Mouse (Mus musculus) left cerebral cortex, postnatal 10 days (tissue): ENCODE results near the gene Lhfpl3. TPM values are rescaled to one million over a fixed set of nuclear protein-coding genes. Genes with fewer than 3 reads are reported as not detected.

ENCODE experiments used
- DNase-seq, 2 experiments: peaks; one replicate each; pipeline ENCODE4 v3.0.0; 2021 to 2022; ENCODE audit warnings: low spot score in 2 of 2, mixed read lengths in 1 of 2; ENCODE audit errors: extremely low spot score in 1 of 2
- intact Hi-C: fragments of 180-260 bp; cut with DNase I; formaldehyde crosslinking; loops from one replicate; pipeline ENCODE4 v1.15.1; 2025
- total RNA-seq, 2 experiments: library from RNA; stranded (reverse); gene quantifications; 2 replicates each; pipeline ENCODE4 v1.2.3; 2021

The Lhfpl3 gene
- total RNA-seq, 2 experiments from 2014 or later = 28.1 to 33.9 TPM

DNA sequence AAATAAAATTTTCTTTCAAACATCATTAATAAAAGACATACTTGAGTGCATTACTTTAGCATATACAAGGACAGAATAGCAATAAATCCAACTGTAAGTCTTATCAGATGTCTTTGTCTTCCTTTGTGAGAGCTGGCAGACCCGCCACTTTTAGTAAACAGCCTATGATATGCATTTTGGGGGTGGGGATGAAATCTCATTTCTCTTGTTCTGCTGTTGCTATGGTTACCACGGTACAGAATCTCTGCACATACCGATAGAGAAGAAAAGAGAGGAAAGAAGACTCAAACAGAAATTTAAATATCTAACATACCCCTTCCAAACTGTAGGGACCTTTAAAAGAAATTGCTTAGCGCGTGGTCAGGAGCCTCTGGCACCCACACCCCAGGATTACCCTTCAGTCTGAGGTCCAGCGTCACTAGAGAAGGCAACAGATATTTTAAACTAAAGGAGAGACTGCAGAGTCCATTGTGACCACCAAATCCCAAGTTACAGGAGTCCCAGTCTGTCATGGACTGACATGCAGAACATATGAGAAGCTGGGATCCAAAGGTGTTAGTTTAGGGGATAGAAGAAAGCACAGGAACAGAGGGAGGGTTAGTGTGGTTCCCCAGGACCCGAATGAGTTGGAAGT, 151.9 kb downstream of the Lhfpl3 start:
- intact Hi-C loops = no loop called here
- DNase-seq = peak in 1 of 2 experiments; percentile 20

DNA sequence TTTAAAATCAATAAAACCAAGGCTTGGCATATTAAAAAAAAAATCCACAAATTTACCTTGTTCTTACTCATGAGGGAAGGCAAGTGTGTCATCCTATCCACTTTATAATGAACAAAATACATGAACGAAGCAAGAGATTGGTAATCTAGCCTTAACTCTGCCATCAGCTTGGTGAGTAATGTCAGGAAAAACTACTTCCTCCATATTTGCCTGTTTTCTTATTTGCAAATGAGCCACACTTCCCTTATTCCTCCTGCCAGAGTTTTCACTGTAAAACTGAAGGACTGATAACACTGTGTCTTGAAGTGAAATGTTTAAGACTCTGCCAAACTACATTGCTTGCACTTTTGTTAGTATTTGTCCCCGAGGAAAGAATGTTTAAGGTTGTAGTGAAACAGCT, 152.7 kb downstream of the Lhfpl3 start:
- intact Hi-C loops = no loop called here
- no peak for DNase-seq

DNA sequence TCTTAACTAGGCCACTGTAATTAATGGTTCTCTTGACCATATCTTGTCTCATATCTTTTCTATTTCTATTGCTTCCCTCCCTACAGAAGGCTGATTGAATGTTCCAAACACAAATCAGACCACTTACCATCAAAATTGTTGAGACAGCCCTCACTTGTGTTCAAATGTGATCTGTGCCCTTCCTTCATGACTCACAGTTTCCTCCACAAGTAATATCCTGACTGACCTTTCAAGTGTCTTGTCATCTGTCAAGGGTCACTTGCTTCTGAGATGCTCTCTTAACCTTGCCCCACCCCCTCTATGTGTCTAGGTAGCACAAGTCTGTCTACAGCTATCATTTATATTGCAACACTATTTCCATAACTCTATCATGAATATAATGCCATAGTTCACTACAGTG, 154.1 kb downstream of the Lhfpl3 start:
- intact Hi-C loops = no loop called here
- DNase-seq = no peak

DNA sequence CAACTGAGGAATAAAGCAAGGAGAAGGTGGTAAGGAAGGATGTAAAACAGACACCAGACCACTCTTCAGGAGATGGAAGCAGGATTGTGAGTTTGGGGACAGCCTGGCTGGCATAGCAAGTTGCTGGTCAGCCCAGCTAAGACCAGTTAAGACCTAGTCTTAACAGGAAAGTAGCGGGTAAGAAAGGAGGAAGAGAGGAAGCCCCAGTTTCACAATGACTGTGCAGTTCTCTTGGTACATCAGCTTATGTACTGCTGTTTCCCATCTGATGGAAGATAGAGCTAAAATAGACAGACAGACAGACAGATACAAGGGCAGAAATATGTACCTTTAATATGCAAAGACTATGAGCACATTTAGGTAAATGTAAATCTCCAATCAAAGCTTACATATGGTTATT, 171.3 kb downstream of the Lhfpl3 start:
- no peak for DNase-seq
- intact Hi-C loops = no loop called here

DNA sequence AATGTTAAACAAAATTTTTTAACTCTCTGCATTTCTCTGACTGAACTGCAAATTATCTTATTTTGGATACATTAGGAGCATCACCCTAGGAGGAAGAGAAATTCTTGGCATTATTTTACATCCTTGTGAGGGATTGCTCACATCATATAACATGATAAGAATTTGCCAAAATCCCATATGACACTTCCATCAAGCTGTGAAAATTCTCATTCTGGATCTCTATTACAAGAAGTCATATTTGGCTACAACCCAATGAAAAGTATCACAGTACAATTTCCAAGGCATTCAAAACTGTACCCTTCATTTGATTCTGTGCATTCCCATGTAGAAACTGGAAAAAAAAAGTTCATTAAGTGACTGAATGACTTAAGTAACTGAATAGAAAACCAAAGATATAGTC, 180.3 kb downstream of the Lhfpl3 start:
- DNase-seq = no peak
- intact Hi-C loops = no loop called here

DNA sequence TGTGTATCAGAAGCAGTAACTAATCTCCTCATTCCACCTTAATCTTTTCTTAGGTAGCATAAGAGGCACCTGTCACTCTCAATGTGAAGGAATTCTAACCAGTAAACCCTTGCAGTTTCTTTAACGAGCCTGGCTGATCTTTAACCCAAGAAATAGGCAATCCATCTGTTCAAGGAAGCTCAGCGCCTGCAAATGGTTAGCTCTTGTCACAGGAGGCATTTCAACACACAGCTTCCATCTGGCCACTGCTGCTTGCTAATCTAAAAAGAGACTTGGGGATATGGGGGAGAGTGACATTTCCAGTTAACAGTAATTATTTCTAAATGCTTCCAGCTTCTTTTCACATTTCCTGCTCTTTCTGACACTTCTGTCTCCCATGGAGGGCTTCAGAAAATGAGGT, 182.9 kb downstream of the Lhfpl3 start:
- intact Hi-C loops = no loop called here
- DNase-seq = no peak

DNA sequence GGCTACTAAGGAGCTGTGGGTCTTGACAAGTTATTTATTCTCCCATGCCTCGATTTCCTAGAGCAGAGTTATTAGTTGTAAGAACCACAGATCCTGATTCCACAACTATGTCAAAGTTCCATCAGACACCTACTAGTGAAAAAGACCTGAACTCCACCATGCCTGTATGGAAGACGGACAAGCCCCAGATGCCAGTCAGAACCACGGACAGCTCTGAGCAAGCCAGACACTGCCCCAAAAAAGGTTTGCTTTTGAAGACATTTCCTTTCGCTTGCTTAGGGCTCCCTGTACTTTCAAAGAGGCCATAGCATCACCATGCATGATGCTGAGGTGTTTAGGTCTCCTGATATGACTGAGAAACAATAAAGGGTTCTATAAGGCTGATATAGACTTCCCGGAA, 197.4 kb downstream of the Lhfpl3 start:
- DNase-seq = no peak
- intact Hi-C loops = no loop called here

DNA sequence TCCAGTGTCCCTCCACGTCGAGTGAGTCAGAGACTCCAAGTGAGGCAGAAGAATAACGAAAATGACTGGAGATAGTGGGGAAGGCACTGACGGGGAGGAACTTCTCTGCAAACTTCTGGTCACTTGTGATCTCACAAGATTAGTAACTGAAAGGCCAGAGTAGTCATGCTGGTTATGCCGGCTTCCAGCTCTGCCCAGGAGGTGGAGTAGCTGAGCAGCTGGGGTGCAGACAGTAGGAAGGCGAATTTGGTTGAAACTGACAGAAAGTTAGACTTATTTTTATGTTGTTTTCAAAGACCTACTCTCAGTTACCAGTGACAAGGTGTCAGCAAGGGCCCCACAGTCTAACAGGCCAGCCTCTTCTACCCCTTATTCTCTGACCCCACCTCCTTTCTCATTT, 217.4 kb downstream of the Lhfpl3 start:
- DNase-seq = no peak
- intact Hi-C loops = no loop called here

DNA sequence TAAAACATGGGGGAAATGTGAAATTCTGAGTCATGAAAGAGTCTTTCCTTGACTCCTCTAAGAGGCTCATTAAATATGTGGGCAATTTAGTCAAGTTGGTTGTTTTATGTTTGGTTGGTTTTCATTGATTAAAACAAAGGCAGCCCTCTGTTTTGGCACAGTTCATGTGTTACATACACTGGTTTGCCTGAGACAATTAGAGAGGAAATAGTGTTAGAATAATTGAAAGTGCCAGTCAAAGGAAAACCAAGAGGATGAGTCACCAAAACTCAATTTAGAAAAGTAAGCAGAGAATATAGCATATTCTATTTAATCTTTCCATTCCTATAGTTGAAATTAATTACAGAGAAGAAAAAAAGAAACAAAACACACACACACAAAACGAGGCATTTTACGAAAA, 240.9 kb downstream of the Lhfpl3 start:
- intact Hi-C loops = no loop called here
- DNase-seq = no peak

DNA sequence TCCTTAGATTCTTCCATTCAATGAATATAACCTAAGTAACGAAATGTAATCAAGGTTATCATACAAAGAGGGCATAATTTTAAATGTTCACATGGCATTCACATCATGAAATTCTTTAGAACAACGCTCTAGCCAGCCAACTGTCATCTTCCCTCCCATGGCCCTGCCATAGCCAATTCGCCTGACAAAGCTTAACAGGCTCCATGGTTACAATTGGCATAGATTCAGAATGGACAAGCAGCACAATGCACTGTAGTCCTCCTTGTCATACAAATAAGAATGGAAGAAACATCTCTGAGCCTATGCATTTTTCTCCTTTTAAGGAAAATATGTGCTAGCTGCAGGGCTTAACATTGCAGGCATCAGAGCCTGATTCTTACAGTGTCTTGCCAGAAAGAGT, 254.0 kb downstream of the Lhfpl3 start:
- no peak for DNase-seq
- intact Hi-C loops = no loop called here

DNA sequence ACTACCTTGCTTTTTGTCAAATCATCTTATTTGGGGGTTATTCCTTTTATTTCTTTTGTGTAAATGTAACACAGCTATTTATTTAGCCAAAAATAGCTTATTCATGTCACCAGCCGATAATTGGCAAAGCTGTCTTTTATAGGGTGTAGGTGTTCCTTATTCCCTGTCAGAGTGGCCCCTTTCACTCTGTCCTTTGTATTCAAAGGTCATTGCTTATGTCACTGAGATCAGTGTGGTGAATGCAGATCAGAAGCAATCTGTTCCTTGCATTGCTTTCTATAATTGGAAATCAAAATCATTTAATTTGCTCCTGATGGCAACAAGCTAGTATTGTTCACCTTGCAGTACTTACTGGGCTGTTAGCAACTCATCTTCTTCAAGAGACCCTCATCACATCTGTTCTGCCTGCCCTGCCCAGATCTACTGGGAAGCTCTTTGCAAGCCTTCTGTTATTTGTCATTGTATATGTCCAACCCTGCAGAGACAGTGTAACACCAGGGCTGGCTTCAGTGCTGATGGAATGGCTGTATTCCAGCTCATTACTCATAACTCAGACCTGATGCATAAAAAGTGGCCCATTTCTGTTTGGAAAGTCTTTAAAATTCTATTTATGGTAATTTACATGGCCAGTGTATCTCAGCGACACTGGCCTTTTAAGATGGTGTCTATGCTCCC, 257.4 kb downstream of the Lhfpl3 start:
- no peak for DNase-seq

DNA sequence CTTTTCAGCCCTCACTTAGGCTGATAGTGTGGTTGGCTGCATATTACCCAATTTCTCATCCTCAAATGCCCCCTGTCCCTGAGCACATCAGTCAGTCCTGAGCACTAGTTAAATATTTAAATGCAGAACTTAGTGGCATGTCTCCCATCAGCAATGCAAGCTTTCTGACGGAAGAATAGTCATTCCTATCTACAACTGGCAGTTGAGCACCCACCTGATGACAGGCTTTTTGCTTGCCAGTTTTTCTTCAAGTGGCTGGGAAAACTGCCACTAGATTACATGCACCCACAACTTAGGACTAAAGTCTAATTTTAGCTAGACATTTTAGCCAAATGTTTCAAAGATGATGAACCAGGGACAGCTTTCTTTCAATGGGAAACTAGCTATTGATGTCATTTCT, 260.3 kb downstream of the Lhfpl3 start:
- no peak for DNase-seq
- intact Hi-C loops = no loop called here

More for the DNA sequence above, 257.4 kb downstream of the Lhfpl3 start:
- intact Hi-C loops = no loop called here

DNA sequence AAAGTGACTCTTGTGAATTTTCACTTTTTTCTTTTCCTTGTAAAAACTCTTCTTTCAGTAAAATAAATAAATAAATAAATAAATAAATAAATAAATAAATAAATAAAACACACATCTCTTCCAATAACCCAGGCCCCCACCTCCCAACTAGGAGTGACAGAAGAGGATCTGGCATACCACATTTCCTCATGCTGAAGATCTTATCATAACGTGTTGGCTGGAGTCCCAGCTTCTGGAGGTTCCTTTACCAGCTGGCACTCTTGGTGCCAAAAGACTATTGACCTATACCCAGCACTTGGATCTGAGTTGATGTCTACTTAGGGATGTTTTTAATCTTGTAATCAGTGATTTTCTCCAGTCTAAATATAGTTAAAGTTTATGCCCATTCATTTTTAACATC, 264.6 kb downstream of the Lhfpl3 start:
- DNase-seq = no peak

DNA sequence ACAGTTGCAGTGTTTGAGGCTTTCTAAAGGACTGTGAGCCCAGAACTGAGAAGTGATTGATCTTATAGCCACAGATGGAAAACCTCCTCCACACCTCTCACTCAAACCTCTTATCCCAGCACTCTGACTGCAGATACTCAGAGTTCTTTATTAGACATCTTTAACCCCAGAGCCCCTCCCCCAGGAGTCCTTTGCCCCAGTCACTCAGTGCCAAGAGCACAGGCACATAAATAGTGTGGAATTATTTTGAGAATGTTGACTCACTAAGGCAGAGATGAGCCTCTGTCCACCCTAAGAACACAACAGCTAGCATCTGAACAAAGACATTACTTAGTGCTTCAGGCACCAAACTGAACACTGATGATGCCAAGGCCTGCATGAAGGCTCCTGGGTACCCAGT, 268.1 kb downstream of the Lhfpl3 start:
- no peak for DNase-seq
- intact Hi-C loops = no loop called here

More for the DNA sequence above, 264.6 kb downstream of the Lhfpl3 start:
- intact Hi-C loops = no loop called here

DNA sequence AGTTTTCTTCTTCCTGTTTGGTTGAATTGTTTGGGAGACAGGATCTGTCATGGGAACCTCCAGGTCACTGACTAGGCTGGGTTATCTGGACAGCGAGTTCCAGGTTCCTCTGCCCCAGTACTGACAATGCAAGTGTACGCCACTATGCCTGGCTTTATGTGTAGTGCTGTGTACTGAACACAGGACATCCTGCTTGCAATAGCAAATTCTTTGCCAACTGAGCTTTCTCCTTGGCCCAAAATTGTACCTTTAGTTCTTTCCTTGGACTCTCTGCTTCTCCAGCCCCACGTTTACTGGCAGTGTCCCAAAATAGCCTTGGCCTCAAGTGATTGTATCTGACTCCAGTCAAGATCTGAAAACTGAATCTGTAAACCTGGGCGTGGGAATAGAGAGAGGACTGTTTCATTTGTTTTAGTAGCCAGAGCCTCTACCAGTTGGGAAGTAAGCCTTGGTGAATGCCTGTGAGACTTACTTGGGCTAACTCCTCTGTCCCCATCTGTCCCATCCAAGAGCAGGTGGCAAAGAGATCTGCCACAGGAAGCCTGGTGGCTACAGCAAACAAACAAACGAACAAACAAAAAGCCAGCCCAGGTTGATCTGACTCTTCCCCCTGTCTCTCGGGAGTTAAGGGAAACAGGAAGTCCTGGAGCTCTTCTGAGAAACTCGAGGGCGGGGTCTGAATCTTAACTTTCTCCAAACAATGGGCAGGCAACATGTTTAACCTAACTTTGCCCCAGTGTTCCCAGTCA, 269.9 kb downstream of the Lhfpl3 start:
- DNase-seq = no peak
- intact Hi-C loops = no loop called here

DNA sequence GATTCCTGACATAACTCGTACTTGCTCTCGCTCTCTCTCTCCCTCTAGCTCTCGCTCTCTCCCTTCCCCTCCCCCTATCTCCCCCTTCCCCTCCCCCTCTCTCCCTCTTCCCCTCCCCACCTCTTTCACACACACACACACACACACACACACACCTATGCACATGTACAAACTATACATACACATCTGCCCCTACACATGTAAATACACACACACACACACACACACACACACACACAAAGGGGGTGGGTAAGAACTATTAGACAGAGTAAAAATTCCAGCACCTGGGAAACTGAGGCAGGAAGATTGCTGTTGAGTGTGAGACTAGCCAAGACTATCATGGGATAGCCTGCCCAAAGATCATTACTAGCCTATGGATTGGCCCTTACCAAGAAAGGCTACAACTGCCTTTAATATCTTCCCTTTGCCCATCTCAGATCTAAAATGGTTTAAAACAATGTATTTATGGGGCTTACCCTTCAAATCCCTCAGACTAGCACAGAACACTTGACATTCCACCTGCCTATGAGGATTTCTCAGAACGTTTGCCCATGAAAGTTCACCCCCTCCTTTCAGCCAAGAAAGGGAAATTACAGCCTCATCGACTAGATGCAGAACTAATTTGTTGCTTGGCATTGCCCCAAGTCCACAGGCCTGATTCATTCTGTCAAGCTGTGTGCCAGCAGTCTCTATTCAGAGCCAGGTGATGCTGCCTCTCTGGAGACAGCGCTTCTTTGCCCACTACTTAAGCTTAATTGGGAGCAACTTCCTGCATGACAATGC, 289.3 kb downstream of the Lhfpl3 start:
- peak; percentile 37 to 46 for DNase-seq
- intact Hi-C loops = no loop called here

DNA sequence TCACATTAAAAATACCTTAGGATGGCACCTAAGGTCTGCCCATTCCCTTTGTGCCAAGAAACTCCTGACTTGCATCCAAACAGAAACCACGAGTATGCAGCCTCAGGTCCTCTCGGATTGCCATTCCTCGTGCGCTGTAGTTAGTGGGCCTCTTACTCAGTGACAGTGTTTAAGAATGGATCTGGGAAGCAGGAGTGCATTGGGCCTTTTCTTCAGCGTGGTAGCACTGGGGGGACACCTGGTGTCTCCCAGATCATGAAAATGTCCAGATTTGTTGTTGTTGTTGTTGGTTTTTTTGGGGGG, 289.8 kb downstream of the Lhfpl3 start:
- intact Hi-C loops = no loop called here
- DNase-seq = no peak

DNA sequence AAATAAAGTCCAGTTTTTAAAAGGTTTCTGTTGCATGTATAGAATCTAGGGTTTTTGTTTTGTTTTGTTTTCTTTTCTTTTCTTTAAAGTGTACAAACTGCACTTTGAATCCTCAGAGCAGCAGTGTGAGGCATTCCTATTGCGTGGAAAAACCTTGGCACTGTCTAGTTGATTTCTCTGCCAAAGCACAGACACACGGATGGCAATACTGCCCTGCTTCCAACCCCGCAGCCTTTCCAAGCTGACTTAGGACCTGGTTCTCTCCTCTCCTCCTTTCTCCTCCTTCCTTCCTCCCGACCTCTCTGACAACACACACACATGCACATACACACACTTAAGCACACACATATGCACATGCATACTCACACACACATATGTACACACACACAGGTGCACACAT, 294.6 kb downstream of the Lhfpl3 start:
- intact Hi-C loops = no loop called here

DNA sequence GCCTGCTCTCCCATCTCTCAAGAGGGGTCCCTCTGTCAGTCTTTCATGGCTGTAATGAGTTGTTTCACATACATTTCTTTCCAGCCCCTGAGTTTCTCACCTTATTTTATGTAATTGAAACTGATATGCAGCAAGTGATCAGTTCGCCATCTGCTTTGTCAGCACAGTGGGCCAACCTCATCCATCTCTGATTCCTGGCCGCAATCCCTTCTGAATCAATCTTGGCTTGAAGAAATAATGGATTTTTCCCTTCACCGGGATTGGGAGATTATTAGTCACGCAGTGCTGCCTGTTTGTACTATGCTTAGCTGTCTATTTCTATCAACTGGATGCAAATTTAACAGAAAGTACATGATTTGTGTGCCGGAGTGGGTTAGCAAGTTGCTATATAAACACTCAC, 297.0 kb downstream of the Lhfpl3 start:
- no peak for DNase-seq
- intact Hi-C loops = no loop called here

More for the DNA sequence above, 294.6 kb downstream of the Lhfpl3 start:
- no peak for DNase-seq
